Mouse (Mus musculus): ENCODE results near the gene Ankar. TPM values are rescaled to one million over a fixed set of nuclear protein-coding genes. Genes with fewer than 3 reads are reported as not detected.

Gene Ankar
- total RNA-seq, 2 experiments from 2014 or later = not detected

DNA sequence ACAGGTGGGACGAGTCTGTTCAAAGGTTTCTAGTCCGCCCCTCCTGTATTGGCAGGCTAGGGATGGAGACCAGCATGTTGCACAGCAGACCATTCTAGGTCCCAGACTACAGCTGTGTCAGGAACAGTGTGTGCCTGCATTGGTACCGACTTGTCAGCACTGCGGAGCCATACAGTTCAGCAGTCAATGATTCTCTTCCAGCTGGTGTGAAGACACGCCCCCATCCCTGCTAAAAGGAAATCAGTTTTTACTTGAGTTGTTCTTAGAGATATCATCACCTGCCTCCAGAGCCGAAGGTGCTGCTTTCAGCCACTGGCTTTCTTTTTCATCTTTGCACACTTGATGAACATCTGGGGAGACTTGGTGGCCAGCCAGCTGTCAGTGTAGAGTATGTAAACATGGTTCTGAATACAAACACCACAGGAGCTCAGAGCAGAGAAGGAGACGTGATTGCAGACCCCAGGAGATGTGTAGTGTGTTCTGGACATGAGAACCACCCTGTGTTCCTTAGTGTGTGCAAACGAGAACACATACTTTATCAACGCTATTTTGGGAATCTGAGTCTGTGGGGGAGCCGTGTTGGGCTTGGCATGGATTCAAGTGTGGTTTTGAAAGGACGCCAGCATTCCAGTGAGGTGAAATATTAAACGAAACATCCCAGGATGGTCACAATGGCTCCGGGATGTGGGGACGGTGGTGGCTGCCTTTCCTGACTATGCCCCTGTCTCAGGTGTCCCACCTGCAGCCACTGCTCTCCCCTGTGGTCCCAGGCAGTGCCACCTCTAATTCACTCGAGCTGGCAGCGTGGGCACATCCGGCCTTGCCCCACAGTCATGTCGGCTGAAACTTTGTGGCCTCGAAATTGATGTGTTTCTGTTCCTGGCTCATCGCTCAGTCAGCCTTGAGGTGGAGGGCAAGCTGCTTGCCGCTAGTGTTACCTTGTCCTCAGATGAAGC is 101.0 kb downstream of the Ankar start:
- Histone ChIP-seq H3K4me3 (no peak overlapping the region), H3K27ac (no peak overlapping the region)
- no peak for TF ChIP-seq CTCF (IDR thresholded peaks at IDR 0.05)
- no peak for DNase-seq
- intact Hi-C loops (cut with DNase I) = loop anchor here (10.0 kb wide), 1 partner anchor 115 kb away; the partner anchor contains the start of gene Rpl37a

DNA sequence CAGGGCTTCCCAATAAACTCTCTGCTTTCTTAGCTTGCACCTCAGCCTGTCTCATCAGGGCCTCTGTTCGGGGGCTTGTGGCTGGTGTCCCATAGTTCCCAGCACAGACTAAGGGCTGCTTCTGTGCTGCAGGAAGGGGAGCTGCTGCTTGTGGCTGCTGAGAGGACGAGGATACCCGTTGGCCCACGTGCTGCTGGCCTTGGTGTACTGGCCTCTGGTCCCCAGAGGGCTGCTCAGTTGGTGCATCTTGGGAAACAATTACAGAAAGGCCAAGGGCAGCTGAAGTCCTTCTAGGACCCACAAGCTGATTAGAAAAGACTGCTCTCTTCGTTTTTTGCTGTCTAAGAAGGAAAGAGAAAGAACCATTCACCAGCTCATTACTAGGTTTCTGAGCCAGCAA is 104.1 kb downstream of the Ankar start:
- no peak overlapping the region for H3K27ac ChIP-seq
- intact Hi-C loops (cut with DNase I) = loop anchor here (10.0 kb wide), 1 partner anchor 119 kb away; the partner anchor contains the start of gene Rpl37a
- DNase-seq = no peak
- TF ChIP-seq CTCF (IDR thresholded peaks at IDR 0.05) = no peak
- no peak overlapping the region for H3K4me3 ChIP-seq

DNA sequence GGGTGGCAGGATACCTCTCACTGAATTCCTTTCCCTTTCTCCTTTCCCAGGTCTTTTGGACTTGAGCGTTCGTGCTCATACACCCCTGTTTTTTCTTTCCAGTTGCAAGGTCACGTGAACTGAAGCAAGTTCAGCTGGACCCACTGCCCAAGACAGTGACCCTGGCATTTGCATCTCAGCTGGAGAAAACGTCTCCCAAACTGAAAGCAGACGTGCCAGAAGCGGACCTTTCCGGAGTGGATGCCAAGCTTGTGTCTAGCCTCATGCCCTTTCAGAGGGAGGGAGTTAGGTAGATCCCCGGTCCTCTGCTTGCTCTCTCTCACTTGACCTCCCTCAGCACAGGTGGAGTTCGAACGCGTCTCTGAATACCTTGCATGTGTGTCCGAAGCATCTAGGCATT is 104.7 kb downstream of the Ankar start:
- no peak for DNase-seq

DNA sequence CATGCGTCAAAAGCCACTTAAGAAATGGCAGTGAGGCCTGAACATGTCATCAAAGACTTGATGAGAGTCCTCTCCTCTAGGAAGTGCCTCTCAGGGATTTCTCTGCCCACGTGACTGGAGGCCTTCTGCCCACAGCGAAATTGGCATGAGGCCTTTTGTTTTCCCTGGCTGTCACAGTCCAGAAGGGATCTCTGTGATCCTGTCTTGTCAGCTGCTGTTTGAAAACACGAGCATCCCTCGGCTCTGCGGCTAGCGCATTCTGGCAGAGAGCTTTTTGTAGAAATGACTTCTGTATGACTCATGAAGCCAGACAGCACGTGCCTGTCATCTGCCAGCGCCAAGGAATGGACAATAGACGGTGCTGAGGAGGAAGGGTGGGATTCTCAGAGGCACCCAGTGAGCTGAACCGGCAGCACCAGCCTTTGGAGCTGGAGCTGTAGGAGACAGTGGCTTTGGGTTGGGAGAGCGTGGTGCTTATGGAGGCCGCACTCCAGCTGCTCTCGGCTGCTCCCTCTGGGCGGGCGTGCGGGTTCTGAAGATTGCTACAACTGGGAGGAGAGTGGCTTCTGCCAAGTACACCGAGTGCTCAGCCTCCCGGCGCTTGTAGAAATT is 106.9 kb downstream of the Ankar start:
- Histone ChIP-seq H3K4me3 (peak overlapping the region; percentile 43), H3K27ac (peak overlapping the region; percentile 81)
- intact Hi-C loops (cut with DNase I) = loop anchor here (10.0 kb wide), 1 partner anchor 121 kb away; the partner anchor contains the start of gene Rpl37a
- DNase-seq = peak; percentile 66
- TF ChIP-seq CTCF (IDR thresholded peaks at IDR 0.05) = peak; percentile 27; the same call in 1 of the 2 replicates

More for the DNA sequence above, 104.7 kb downstream of the Ankar start:
- Histone ChIP-seq H3K4me3 (no peak overlapping the region), H3K27ac (no peak overlapping the region)
- intact Hi-C loops (cut with DNase I) = loop anchor here (10.0 kb wide), 1 partner anchor 119 kb away; the partner anchor contains the start of gene Rpl37a
- no peak for TF ChIP-seq CTCF (IDR thresholded peaks at IDR 0.05)

Other genes with a start within 250 kb of the Ankar start
- gene March4, start 163.6 kb downstream of the Ankar start, total RNA-seq (2021) = under 1 TPM; 0.26 to 0.73 TPM
- gene Smarcal1, start 117.3 kb downstream of the Ankar start, total RNA-seq (2021) = 10 to 100 TPM; 20.4 to 21.8 TPM
- gene Rpl37a, start 10.7 kb upstream of the Ankar start, total RNA-seq (2021) = 100 to 1,000 TPM; 527 to 602 TPM
- gene Igfbp2, start 123.9 kb upstream of the Ankar start, total RNA-seq (2021) = not detected
- 100 to 1,000 TPM; 248 to 267 TPM for gene Igfbp5, start 174.3 kb upstream of the Ankar start, total RNA-seq (2021)